Mouse (Mus musculus) stomach, embryonic 16.5 days (tissue): Measurements from ENCODE around the gene Zfp541. TPM values are rescaled to one million over a fixed set of nuclear protein-coding genes. Genes with fewer than 3 reads are reported as not detected.

Source experiments
- ATAC-seq: fragments of 200-750 bp; cut with Nextera tagmentation; 2 replicates; pipeline ENCODE4 v1.8.0; 2017; ENCODE audit warnings: moderate number of reproducible peaks, moderate TSS enrichment; ENCODE audit not compliant: insufficient read depth, low FRiP score
- H3K27ac ChIP-seq: fragments of 300-500 bp; sonication (generic); 2 replicates; pipeline ENCODE4 v1.5.1; 2014; ENCODE audit warnings: low read length
- H3K27me3 ChIP-seq: fragments of 300-500 bp; sonication (generic); 2 replicates; pipeline ENCODE4 v1.6.1; 2014; ENCODE audit warnings: low read length, control low read depth, mixed read lengths; ENCODE audit not compliant: control insufficient read depth, insufficient read depth
- H3K36me3 ChIP-seq: fragments of 300-500 bp; sonication (generic); 2 replicates; pipeline ENCODE4 v1.6.1; 2014; ENCODE audit warnings: low read length; ENCODE audit not compliant: control insufficient read depth, insufficient read depth
- H3K4me1 ChIP-seq: fragments of 300-500 bp; sonication (generic); 2 replicates; pipeline ENCODE4 v1.6.1; 2014; ENCODE audit warnings: low read length, control low read depth, mixed read lengths; ENCODE audit not compliant: control insufficient read depth, insufficient read depth
- H3K4me2 ChIP-seq: fragments of 300-500 bp; sonication (generic); 2 replicates; pipeline ENCODE4 v1.6.1; 2014; ENCODE audit warnings: low read depth, low read length, mixed read lengths
- H3K4me3 ChIP-seq: fragments of 300-500 bp; sonication (generic); replicated peaks from 2 replicates; pipeline ENCODE4 v1.5.1; 2014; ENCODE audit warnings: mild to moderate bottlenecking, low read length
- H3K9ac ChIP-seq: fragments of 300-500 bp; sonication (generic); 2 replicates; pipeline ENCODE4 v1.6.1; 2014; ENCODE audit warnings: low read length
- H3K9me3 ChIP-seq: fragments of 300-500 bp; sonication (generic); replicated peaks from 2 replicates; pipeline ENCODE4 v1.6.1; 2016; ENCODE audit warnings: low read length, control low read depth; ENCODE audit not compliant: control insufficient read depth
- WGBS: fragments of 180-500 bp; shearing (Covaris S2); extraction: QIAGEN DNeasy Blood & Tissue Kit; methylation state at CpG from one replicate; pipeline ENCODE4 v1.1.7; 2014; 5-methylcytosine and 5-hydroxymethylcytosine counted together
- polyA plus RNA-seq: library from polyadenylated mRNA; unstranded; fragments of >200 nt; fragmentation: Nextera tagmentation; extraction: Ambion mirVana; gene quantifications from 2 replicates; pipeline ENCODE4 v1.2.1, GENCODE M21; 2015

Zfp541 gene
- polyA plus RNA-seq, 1 experiment from 2014 or later: 0.05 TPM

DNA sequence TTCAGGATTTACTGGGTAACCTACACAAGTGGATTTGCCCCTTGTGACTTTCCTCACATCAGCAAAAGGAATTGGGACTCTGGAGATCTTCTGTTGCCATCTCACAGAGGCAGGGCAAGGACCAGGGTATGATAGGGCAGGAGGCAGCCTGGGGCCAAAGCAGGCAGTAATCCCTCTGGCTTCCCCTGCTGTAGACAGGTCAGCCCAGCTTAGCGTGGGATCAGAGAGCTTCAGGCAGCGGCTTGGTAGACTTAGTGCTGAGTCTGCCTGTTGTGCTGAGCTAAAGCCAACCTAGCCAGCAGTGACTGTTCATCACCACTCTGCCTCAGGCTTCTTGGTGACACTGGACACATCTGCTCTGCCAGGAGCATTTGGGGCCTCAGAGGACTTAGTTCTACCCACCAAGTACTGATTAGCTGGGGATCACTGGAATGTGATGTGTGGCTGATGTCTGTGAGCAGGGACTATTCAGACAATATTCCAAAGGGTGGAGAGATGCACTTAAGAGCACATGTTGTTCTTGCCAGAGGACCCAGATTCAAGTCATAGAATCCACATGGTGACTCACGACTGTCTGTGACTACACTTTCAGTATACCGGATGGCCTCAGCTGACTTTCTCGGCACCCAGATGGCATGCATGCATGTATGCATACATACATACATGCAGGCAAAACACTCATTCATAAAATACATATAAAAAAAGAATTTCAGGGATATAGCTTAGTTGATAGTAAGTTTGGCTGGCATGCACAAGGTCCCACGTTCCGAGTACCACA lies 43.2 kb downstream of the Zfp541 start:
- peaks cover 1% of the 10 kb centered on the region; the same call in 1 of the 2 replicates for H3K4me1 ChIP-seq
- no peak overlapping the region for H3K27ac ChIP-seq
- 91% methylated on average over 7 of the region's 7 CpGs for WGBS
- H3K27me3 ChIP-seq: no peaks in the 10 kb centered on the region
- H3K9ac ChIP-seq: no peak overlapping the region
- no peaks in the 10 kb centered on the region for H3K9me3 ChIP-seq
- no peak overlapping the region for H3K4me2 ChIP-seq
- peaks cover 13% of the 10 kb centered on the region; the same call in 1 of the 2 replicates for H3K36me3 ChIP-seq
- ATAC-seq: no peak
- no peak overlapping the region for H3K4me3 ChIP-seq

GRCm38 (mm10) chr7:16108886-16109542 lies 47.4 kb downstream of the Zfp541 start:
- WGBS: 87% methylated on average over 9 of the region's 9 CpGs
- ATAC-seq: no peak
- H3K9ac ChIP-seq: no peak overlapping the region
- H3K4me3 ChIP-seq: no peak overlapping the region
- H3K4me1 ChIP-seq: no peaks in the 10 kb centered on the region
- no peak overlapping the region for H3K27ac ChIP-seq
- no peak overlapping the region for H3K4me2 ChIP-seq
- peaks cover 23% of the 10 kb centered on the region; the same call in 1 of the 2 replicates for H3K36me3 ChIP-seq
- H3K9me3 ChIP-seq: no peaks in the 10 kb centered on the region
- H3K27me3 ChIP-seq: no peaks in the 10 kb centered on the region

- H3K4me2 ChIP-seq: no peak overlapping the region
- no peaks in the 10 kb centered on the region for H3K4me1 ChIP-seq
- H3K9ac ChIP-seq: no peak overlapping the region
- peaks cover 33% of the 10 kb centered on the region; the same call in 1 of the 2 replicates for H3K36me3 ChIP-seq
- H3K27me3 ChIP-seq: no peaks in the 10 kb centered on the region
- WGBS: 89% methylated on average over 8 of the region's 8 CpGs
- no peak overlapping the region for H3K4me3 ChIP-seq
- no peak for ATAC-seq
- no peak overlapping the region for H3K27ac ChIP-seq
- H3K9me3 ChIP-seq: no peaks in the 10 kb centered on the region
Observed at GRCm38 (mm10) chr7:16110158-16110557, 48.5 kb downstream of the Zfp541 start.

DNA sequence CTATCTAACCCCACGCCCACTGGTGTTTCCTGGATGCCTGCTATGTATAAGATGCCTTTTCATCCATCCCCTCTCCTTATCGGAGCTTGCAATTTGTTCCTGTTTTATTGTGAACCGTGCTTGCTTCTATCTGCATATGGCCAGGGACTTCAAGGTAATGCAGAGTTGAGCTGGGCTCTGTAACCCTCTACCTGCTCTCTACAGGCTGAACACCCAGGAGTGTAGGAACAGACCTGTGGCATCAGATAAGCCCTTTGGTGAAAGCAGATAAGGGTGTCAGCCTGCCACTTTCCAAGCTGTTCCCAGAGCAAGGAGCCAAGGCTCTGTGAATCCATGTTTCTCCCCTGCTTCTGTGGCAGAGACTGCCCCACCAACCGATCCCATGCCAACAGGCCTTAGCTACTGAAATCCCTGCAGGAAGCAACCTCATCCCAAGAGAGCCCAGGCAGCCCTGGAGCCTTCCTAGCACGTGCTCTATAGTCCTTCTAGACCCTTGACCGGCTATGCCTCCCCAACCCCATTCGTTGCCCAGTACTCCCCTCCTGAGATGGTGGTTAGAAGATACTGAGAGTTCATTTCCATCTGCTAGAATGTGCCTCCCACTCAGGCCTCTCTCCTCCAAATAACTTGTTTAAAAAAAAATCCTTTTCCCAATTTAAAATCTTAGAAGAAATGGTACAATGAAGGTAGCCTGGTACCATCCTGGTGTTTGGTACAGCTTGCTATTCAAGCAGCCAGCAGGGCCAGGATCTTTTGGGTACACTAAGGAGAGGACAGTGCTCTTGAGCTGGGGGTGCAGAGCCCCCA lies 49.9 kb downstream of the Zfp541 start:
- Histone ChIP-seq H3K9ac (no peak overlapping the region), H3K4me3 (no peak overlapping the region), H3K4me2 (no peak overlapping the region), H3K36me3 (peaks cover 38% of the 10 kb centered on the region; the same call in 1 of the 2 replicates), H3K4me1 (no peaks in the 10 kb centered on the region), H3K27me3 (no peaks in the 10 kb centered on the region), H3K27ac (no peak overlapping the region), H3K9me3 (no peaks in the 10 kb centered on the region)
- no peak for ATAC-seq
- WGBS: 89% methylated on average over 7 of the region's 7 CpGs

DNA sequence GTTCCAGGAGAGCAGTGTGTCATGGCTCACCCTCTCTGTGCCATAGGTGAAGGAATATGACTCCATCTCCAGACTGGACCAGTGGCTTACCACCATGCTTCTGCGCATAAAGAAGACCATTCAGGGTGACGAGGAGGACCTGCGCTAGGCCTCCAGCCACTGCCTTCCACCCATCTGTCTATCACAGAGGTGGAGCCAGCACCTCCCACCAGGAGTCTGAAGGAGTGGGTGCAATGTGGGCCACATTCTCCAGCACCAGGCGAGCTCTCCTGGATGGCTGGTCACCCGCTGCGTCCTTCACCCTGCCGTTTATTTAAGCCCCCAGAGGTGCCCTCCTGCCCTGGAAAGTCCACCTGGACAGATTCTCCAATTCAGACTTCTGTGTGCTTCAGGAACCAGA lies 54.8 kb downstream of the Zfp541 start:
- H3K36me3 ChIP-seq: peaks cover 24% of the 10 kb centered on the region; the same call in 1 of the 2 replicates
- H3K9me3 ChIP-seq: no peaks in the 10 kb centered on the region
- H3K27me3 ChIP-seq: no peaks in the 10 kb centered on the region
- no peak overlapping the region for H3K4me3 ChIP-seq
- H3K9ac ChIP-seq: no peak overlapping the region
- no peaks in the 10 kb centered on the region; the same call in 1 of the 2 replicates for H3K4me1 ChIP-seq
- no peak for ATAC-seq
- H3K27ac ChIP-seq: no peak overlapping the region
- WGBS: 89% methylated on average over 7 of the region's 7 CpGs
- H3K4me2 ChIP-seq: no peak overlapping the region

GRCm38 (mm10) chr7:16117100-16117499 lies 55.5 kb downstream of the Zfp541 start:
- H3K9me3 ChIP-seq: no peaks in the 10 kb centered on the region
- H3K4me2 ChIP-seq: no peak overlapping the region
- H3K36me3 ChIP-seq: peaks cover 21% of the 10 kb centered on the region; the same call in 1 of the 2 replicates
- ATAC-seq: no peak
- no peak overlapping the region for H3K9ac ChIP-seq
- no peak overlapping the region for H3K27ac ChIP-seq
- 89% methylated on average over 3 of the region's 3 CpGs for WGBS
- no peak overlapping the region for H3K4me3 ChIP-seq
- H3K27me3 ChIP-seq: no peaks in the 10 kb centered on the region
- H3K4me1 ChIP-seq: no peaks in the 10 kb centered on the region; the same call in 1 of the 2 replicates

- H3K9me3 ChIP-seq: no peaks in the 10 kb centered on the region
- H3K27me3 ChIP-seq: no peaks in the 10 kb centered on the region
- H3K27ac ChIP-seq: peak within 1 kb of the TSS; percentile 77
- peaks cover 13% of the 10 kb centered on the region; the same call in 1 of the 2 replicates for H3K36me3 ChIP-seq
- peak within 1 kb of the TSS; percentile 66 for H3K4me2 ChIP-seq
- WGBS: under 1% methylated on average over 33 of the region's 33 CpGs
- H3K4me1 ChIP-seq: no peaks in the 10 kb centered on the region; the same call in 1 of the 2 replicates
- peak within 1 kb of the TSS; percentile 87 for H3K9ac ChIP-seq
- ATAC-seq: peak; percentile 84
- H3K4me3 ChIP-seq: peak within 1 kb of the TSS; percentile 77
Observed at GRCm38 (mm10) chr7:16119569-16120261, 58.1 kb downstream of the Zfp541 start, which contains the start of gene Kptn. Gene Kptn, plus strand, starts transcription at chr7:16119895.

DNA sequence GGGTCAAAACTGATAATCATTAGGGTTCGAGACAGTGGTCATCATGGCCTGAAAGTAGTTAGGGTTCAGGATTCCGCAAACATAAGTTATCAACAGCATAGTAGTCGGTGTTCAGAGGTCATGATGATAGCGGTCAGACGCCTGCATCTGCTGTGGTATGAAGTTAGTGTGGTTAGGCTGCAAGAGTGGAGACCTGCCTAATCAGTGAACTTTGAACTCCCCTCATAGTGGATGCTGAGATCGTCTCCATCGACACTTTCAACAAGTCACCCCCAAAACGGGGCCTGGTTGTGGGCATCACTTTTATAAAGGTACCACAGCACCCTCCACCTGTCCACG lies 58.6 kb downstream of the Zfp541 start:
- peak overlapping the region; percentile 87 for H3K9ac ChIP-seq
- peak overlapping the region; percentile 77 for H3K4me3 ChIP-seq
- H3K9me3 ChIP-seq: no peaks in the 10 kb centered on the region
- no peak overlapping the region for H3K27ac ChIP-seq
- H3K27me3 ChIP-seq: no peaks in the 10 kb centered on the region
- H3K4me2 ChIP-seq: peak overlapping the region; percentile 66
- 41% methylated on average over 9 of the region's 9 CpGs for WGBS
- no peaks in the 10 kb centered on the region; the same call in 1 of the 2 replicates for H3K4me1 ChIP-seq
- ATAC-seq: no peak; the same call in 1 of the 2 replicates
- peaks cover 7% of the 10 kb centered on the region; the same call in 1 of the 2 replicates for H3K36me3 ChIP-seq
